Mouse (Mus musculus) testis, adult 2 months (tissue): ENCODE measurements around the gene Vps4b. TPM values are rescaled to one million over a fixed set of nuclear protein-coding genes. Genes with fewer than 3 reads are reported as not detected.

Source experiments
- H3K27ac ChIP-seq: fragments of 200-500 bp; 2 replicates; pipeline ENCODE4 v1.5.1; 2012; ENCODE audit warnings: low read depth, low read length; ENCODE audit not compliant: control insufficient read depth, insufficient read depth
- H3K27me3 ChIP-seq: fragments of 200-500 bp; 2 replicates; pipeline ENCODE4 v1.6.1; 2012; ENCODE audit warnings: mild to moderate bottlenecking, low read length, moderate library complexity; ENCODE audit not compliant: control insufficient read depth, insufficient read depth
- H3K36me3 ChIP-seq: fragments of 200-500 bp; 2 replicates; pipeline ENCODE4 v1.6.1; 2012; ENCODE audit warnings: mild to moderate bottlenecking, low read length; ENCODE audit not compliant: control insufficient read depth, insufficient read depth
- H3K4me1 ChIP-seq: fragments of 200-500 bp; 2 replicates; pipeline ENCODE4 v1.6.1; 2012; ENCODE audit warnings: low read length; ENCODE audit not compliant: control insufficient read depth, insufficient read depth
- H3K4me3 ChIP-seq: fragments of 200-500 bp; 2 replicates; pipeline ENCODE4 v1.5.1; 2012; ENCODE audit warnings: low read depth, mild to moderate bottlenecking, low read length, moderate library complexity, mixed read lengths; ENCODE audit not compliant: control insufficient read depth
- CTCF ChIP-seq: fragments of 200-500 bp; IDR thresholded peaks from 2 replicates; pipeline ENCODE4 v1.5.1; 2012; ENCODE audit warnings: low read depth, mild to moderate bottlenecking, inconsistent platforms, low read length, moderate library complexity; ENCODE audit not compliant: control insufficient read depth, insufficient read depth, insufficient replicate concordance
- POLR2A ChIP-seq: fragments of 200-500 bp; IDR thresholded peaks from 2 replicates; pipeline ENCODE4 v1.6.1; 2012; ENCODE audit warnings: low read depth, mild to moderate bottlenecking, inconsistent platforms, low read length, moderate library complexity; ENCODE audit not compliant: control insufficient read depth
- polyA plus RNA-seq: library from polyadenylated mRNA; depleted of rRNA; stranded (reverse); fragments of >200 nt; gene quantifications from 2 replicates; pipeline ENCODE4 v1.2.3, GENCODE M21; 2012

Vps4b gene
- polyA plus RNA-seq, 1 experiment = 7.1 TPM

DNA sequence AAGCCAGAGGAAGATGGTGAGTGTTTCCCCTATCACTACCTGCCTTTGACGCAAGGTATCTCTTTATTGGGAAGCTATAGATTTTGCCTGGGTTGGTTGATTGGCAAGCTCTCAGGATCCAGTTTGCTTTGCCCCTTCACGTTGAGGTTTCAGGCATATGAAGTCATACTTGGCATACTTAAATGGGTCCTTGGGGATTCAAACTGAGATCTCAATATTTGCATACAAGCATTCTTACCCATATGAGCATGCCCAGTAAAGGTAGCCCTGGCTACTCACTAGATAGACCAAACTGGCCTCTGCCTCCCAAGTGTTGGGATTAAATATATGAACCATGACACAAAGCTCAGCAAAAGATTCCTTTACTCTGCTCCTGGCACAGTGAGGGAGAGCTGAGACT lies 31.7 kb downstream of the Vps4b start:
- H3K36me3 ChIP-seq = no peaks in the 10 kb centered on the region
- no peaks in the 10 kb centered on the region for H3K27me3 ChIP-seq
- H3K27ac ChIP-seq = no peak overlapping the region
- H3K4me3 ChIP-seq = no peak overlapping the region
- peaks cover 3% of the 10 kb centered on the region; the same call in 1 of the 2 replicates for H3K4me1 ChIP-seq
- TF ChIP-seq POLR2A = no peak
- TF ChIP-seq CTCF = no peak

GRCm38 (mm10) chr1:106764281-106764680 lies 32.2 kb downstream of the Vps4b start:
- Histone ChIP-seq H3K27me3 (no peaks in the 10 kb centered on the region), H3K36me3 (no peaks in the 10 kb centered on the region)
- TF ChIP-seq CTCF = no peak
- TF ChIP-seq POLR2A = no peak

DNA sequence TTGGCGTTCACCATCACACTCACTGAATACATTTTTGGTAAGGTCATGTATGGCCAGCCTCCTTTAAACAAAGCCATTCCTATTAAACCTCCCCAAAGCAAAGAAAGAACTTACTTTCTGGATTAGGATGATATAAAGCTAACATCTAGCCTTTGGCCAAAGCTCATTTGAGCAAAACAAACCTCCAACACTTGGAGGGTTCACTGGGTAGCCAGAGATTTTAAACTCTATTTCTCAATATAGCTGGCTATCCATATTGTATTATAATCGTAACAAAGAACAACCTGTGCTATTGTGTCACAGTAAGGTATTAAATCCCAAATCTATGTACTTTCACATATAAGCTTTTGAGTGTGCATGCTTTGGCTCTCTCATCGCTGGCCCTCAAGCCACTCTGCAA lies 35.8 kb downstream of the Vps4b start:
- Histone ChIP-seq H3K4me3 (no peak overlapping the region), H3K4me1 (peaks cover 7% of the 10 kb centered on the region)
- TF ChIP-seq POLR2A (no peak), CTCF (no peak)

More at GRCm38 (mm10) chr1:106764281-106764680, 32.2 kb downstream of the Vps4b start:
- Histone ChIP-seq H3K27ac (no peak overlapping the region), H3K4me1 (peaks cover 3% of the 10 kb centered on the region), H3K4me3 (no peak overlapping the region)

DNA sequence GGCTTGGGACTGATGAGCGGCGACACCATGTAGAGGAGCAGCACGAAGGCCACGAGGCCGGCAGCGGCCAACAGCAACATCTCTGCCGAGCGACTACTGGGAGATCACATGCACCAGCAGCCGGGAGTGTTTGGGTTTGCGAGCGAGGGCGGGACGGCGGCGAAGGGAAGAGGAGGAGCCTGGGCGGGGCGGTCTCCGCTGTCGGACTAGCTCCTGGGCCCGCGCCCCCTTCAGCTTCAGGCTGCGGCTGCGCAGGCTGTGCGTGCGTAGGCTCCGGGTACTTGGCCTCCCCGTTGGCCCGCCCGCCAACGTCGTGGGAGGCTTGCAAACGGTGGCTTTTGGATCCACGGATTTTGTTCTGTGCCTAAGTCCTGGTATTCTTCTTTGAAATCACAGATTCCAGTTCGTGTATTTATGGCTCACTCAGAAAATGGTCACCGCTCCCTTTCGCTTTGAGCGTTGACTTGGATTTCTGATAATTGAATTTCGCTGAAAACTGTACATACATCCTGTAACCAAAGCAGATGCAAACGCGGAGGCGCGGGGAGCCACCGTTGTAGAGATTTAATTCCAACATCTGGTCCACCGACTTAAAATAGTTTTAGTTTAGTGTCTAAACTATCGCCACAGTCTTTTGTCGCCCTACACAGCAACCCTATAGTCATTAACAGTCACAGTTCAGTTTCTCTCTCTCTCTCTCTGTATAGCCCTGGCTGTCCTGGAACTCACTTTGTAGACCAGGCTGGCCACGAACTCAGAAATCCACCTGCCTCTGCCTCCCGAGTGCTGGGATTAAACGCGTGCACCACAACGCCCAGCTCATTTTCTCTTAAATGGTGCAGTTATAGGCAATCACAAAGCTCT lies 36.7 kb downstream of the Vps4b start, which contains the start of gene Kdsr:
TSS of gene Kdsr (minus strand) at position 156 of the 864 bp plus-strand sequence.
- H3K4me3 ChIP-seq = peak within 1 kb of the TSS; percentile 85
- TF ChIP-seq CTCF = no peak
- peak; percentile 73 for TF ChIP-seq POLR2A
- H3K4me1 ChIP-seq = peaks cover 7% of the 10 kb centered on the region
- peak within 1 kb of the TSS; percentile 81 for H3K27ac ChIP-seq
- H3K36me3 ChIP-seq = no peaks in the 10 kb centered on the region
- no peaks in the 10 kb centered on the region for H3K27me3 ChIP-seq

More for the DNA sequence above, 35.8 kb downstream of the Vps4b start:
- no peaks in the 10 kb centered on the region for H3K36me3 ChIP-seq
- H3K27me3 ChIP-seq = no peaks in the 10 kb centered on the region
- no peak overlapping the region for H3K27ac ChIP-seq

GRCm38 (mm10) chr1:106758734-106759571 lies 37.6 kb downstream of the Vps4b start:
- no peaks in the 10 kb centered on the region for H3K36me3 ChIP-seq

DNA sequence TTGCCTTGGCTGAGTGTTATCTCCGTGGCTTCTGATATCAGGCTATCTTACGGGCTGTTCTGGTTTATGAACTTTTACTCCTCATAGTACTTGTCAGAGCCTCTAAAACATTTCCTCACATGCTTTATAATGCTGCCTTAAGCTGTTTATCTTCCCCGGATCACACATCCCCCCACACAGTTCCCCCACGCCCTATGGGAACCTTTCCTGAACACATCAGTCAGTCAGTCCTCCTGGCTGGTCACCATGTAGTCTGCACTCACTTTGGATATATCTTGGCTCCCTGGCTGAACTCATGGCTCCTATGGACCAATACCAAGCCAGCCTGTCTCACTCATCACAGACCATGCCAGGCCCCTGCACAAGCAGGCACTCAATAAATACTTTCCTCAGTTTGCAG lies 39.9 kb downstream of the Vps4b start:
- H3K27ac ChIP-seq = no peak overlapping the region
- no peak overlapping the region for H3K4me3 ChIP-seq
- no peak for TF ChIP-seq CTCF
- TF ChIP-seq POLR2A = no peak
- H3K4me1 ChIP-seq = peaks cover 7% of the 10 kb centered on the region
- H3K27me3 ChIP-seq = no peaks in the 10 kb centered on the region
- no peaks in the 10 kb centered on the region for H3K36me3 ChIP-seq

More at GRCm38 (mm10) chr1:106758734-106759571, 37.6 kb downstream of the Vps4b start:
- peaks cover 7% of the 10 kb centered on the region for H3K4me1 ChIP-seq
- H3K27ac ChIP-seq = peak overlapping the region; percentile 68
- no peak for TF ChIP-seq POLR2A
- no peak for TF ChIP-seq CTCF
- peak overlapping the region; percentile 85 for H3K4me3 ChIP-seq
- H3K27me3 ChIP-seq = no peaks in the 10 kb centered on the region

DNA sequence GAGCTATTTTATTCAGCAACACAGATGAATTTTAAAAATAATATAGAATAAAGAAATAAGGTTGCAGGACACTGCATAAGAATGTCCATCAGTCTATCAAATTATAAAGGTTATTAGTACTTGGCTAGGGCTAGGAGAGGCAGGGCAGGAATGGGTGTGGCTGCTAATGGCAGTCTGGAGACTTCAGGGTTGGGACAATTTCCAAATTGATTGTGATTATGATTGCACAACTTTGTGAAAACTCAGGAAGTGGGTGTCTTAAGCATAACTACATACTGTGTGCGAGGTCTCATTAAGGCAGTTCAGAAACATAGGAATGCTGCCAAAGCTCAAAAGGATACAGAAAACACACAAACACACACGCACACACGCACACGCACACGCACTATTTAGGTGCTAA lies 44.5 kb downstream of the Vps4b start:
- no peak overlapping the region for H3K4me3 ChIP-seq
- no peaks in the 10 kb centered on the region for H3K27me3 ChIP-seq
- H3K27ac ChIP-seq = no peak overlapping the region
- H3K4me1 ChIP-seq = no peaks in the 10 kb centered on the region
- no peak for TF ChIP-seq CTCF
- no peak for TF ChIP-seq POLR2A
- no peaks in the 10 kb centered on the region for H3K36me3 ChIP-seq
